Mouse (Mus musculus): ENCODE measurements around the gene Eif4g3. TPM values are rescaled to one million over a fixed set of nuclear protein-coding genes. Genes with fewer than 3 reads are reported as not detected.

Gene Eif4g3
- polyA plus RNA-seq, 1 experiment from 2014 or later = 27.7 TPM

DNA sequence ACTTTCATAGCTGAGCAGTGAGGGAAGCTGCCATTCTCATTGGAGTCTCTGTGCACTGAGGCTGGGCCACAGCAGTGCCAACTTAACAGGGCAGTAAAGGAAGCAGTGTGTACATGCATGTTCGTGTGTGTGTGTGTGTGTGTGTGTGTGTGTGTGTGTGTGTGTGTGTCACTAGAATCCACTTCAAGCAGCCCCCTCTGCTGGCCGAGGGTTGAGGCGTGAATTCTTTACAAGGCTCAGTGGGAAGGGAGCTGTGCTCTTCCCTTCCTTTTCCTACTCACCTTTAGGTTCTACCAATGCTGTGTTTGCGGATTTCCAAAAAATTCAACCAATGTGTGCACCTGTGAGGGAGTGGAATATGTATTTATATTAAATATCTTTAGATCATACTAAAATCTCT, 41.0 kb downstream of the Eif4g3 start:
- H3K4me1 ChIP-seq = peaks cover 6% of the 10 kb centered on the region; the same call in 1 of the 2 replicates
- no peak overlapping the region for H3K27ac ChIP-seq
- H3K36me3 ChIP-seq = peaks cover 11% of the 10 kb centered on the region; the same call in 1 of the 2 replicates
- no peak overlapping the region for H3K4me3 ChIP-seq (replicated peaks)
- no peak for ATAC-seq (ENCODE audit: insufficient read depth, low FRiP score, low read depth)
- 75% methylated on average over 4 of the region's 4 CpGs for WGBS
- H3K9ac ChIP-seq = no peak overlapping the region
- H3K9me3 ChIP-seq = no peaks in the 10 kb centered on the region
- no peaks in the 10 kb centered on the region for H3K27me3 ChIP-seq (replicated peaks)
- H3K4me2 ChIP-seq = no peak overlapping the region

- no peak for ATAC-seq (ENCODE audit: insufficient read depth, low FRiP score, low read depth)
- 88% methylated on average over 9 of the region's 9 CpGs for WGBS
- H3K36me3 ChIP-seq = peaks cover 11% of the 10 kb centered on the region; the same call in 1 of the 2 replicates
- H3K9ac ChIP-seq = no peak overlapping the region
- H3K27ac ChIP-seq = no peak overlapping the region
- H3K4me3 ChIP-seq (replicated peaks) = no peak overlapping the region
- no peaks in the 10 kb centered on the region for H3K9me3 ChIP-seq
- H3K4me1 ChIP-seq = peaks cover 6% of the 10 kb centered on the region; the same call in 1 of the 2 replicates
- H3K4me2 ChIP-seq = no peak overlapping the region
- H3K27me3 ChIP-seq (replicated peaks) = no peaks in the 10 kb centered on the region
These were observed 42.8 kb downstream of the Eif4g3 start for GRCm38 (mm10) chr4:138035435-138036120.

DNA sequence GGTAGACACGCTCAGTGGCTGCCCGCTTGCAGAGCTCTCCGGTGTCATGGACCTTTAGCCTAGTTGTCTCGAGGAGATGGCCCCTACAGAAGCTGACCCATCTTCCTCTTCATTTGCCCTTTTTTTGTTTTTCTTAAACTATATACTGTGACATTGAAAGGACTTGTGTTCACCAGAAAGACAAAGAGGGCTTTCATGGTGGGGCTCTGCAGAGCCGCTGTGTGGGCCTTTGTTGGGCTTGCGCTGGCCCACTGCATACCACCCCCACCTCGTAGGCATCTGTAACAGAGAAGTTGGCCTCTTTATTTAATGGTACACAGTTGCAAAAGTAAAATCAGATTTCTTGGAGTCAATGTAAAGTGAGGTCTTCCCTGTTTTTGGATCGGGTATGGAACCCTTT, 44.3 kb downstream of the Eif4g3 start:
- 79% methylated on average over 8 of the region's 8 CpGs for WGBS
- Histone ChIP-seq H3K9ac (no peak overlapping the region), H3K36me3 (peaks cover 8% of the 10 kb centered on the region; the same call in 1 of the 2 replicates), H3K4me1 (peaks cover 6% of the 10 kb centered on the region; the same call in 1 of the 2 replicates), H3K4me3 (replicated peaks) (no peak overlapping the region), H3K27me3 (replicated peaks) (no peaks in the 10 kb centered on the region), H3K9me3 (no peaks in the 10 kb centered on the region), H3K4me2 (no peak overlapping the region), H3K27ac (no peak overlapping the region)
- ATAC-seq (ENCODE audit: insufficient read depth, low FRiP score, low read depth) = no peak

- H3K4me3 ChIP-seq (replicated peaks) = no peak overlapping the region
- H3K27ac ChIP-seq = no peak overlapping the region
- H3K4me1 ChIP-seq = peaks cover 6% of the 10 kb centered on the region; the same call in 1 of the 2 replicates
- H3K9me3 ChIP-seq = no peaks in the 10 kb centered on the region
- peaks cover under 1% of the 10 kb centered on the region; the same call in 1 of the 2 replicates for H3K36me3 ChIP-seq
- no peak overlapping the region for H3K4me2 ChIP-seq
- H3K27me3 ChIP-seq (replicated peaks) = no peaks in the 10 kb centered on the region
- no peak for ATAC-seq (ENCODE audit: insufficient read depth, low FRiP score, low read depth)
- WGBS = 71% methylated on average over 1 of the region's 1 CpGs
- no peak overlapping the region for H3K9ac ChIP-seq
These were observed 45.1 kb downstream of the Eif4g3 start for GRCm38 (mm10) chr4:138037896-138038295.

GRCm38 (mm10) chr4:138038365-138039274, 45.8 kb downstream of the Eif4g3 start:
- ATAC-seq (ENCODE audit: insufficient read depth, low FRiP score, low read depth) = peak; percentile 39; the same call in 1 of the 2 replicates
- Histone ChIP-seq H3K4me1 (peaks cover 6% of the 10 kb centered on the region; the same call in 1 of the 2 replicates), H3K4me3 (replicated peaks) (no peak overlapping the region), H3K9ac (no peak overlapping the region), H3K36me3 (no peaks in the 10 kb centered on the region), H3K27ac (peak overlapping the region; percentile 31; the same call in 1 of the 2 replicates), H3K27me3 (replicated peaks) (no peaks in the 10 kb centered on the region), H3K4me2 (no peak overlapping the region), H3K9me3 (no peaks in the 10 kb centered on the region)
- WGBS = 51% methylated on average over 13 of the region's 13 CpGs

DNA sequence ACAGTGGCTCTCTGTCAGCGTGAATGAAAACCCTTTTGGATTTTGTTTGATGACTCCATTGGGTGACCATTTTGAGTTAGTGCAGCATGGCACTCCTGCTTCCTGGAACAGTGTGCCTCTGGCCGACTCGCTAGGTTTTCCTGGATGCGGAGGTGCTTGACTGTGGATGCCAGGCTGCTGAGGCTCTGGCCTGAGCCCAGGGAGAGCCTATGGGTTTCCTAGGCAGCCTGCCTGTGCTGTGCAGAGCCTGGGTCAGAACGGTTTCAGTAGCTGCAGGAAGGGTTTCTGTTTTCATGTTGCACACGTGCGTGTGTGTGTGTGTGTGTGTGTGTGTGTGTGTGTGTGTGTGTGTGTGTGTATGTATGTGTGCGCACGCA, 46.4 kb downstream of the Eif4g3 start:
- H3K27me3 ChIP-seq (replicated peaks) = no peaks in the 10 kb centered on the region
- H3K27ac ChIP-seq = no peak overlapping the region
- H3K4me3 ChIP-seq (replicated peaks) = no peak overlapping the region
- H3K9me3 ChIP-seq = no peaks in the 10 kb centered on the region
- no peak overlapping the region for H3K4me2 ChIP-seq
- H3K9ac ChIP-seq = no peak overlapping the region
- WGBS = 80% methylated on average over 9 of the region's 9 CpGs
- no peak for ATAC-seq (ENCODE audit: insufficient read depth, low FRiP score, low read depth)
- no peaks in the 10 kb centered on the region for H3K36me3 ChIP-seq
- peaks cover 6% of the 10 kb centered on the region; the same call in 1 of the 2 replicates for H3K4me1 ChIP-seq

DNA sequence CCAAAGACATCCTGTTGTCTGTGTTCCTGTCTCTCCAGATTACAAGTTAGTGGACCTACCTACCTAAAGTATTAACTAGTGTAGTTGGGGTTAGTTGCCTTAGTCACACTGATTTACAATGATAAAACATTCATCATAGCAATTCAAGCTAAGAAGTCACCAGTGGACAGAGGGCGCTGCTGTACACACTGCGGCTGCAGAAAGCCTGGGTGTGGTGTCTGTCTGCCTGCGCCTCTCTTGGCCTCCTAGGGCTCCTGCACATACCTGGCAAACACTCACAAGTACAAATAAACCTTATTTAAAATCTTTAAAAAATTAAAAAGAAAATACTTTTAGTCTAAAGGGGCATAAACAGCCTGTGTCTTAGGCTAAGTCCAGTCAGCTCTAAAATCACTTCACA, 47.8 kb downstream of the Eif4g3 start:
- H3K4me1 ChIP-seq = peaks cover 6% of the 10 kb centered on the region; the same call in 1 of the 2 replicates
- ATAC-seq (ENCODE audit: insufficient read depth, low FRiP score, low read depth) = no peak
- H3K9ac ChIP-seq = no peak overlapping the region
- 90% methylated on average over 3 of the region's 3 CpGs for WGBS
- no peaks in the 10 kb centered on the region for H3K9me3 ChIP-seq
- H3K27ac ChIP-seq = no peak overlapping the region
- H3K4me3 ChIP-seq (replicated peaks) = no peak overlapping the region
- H3K36me3 ChIP-seq = peaks cover 7% of the 10 kb centered on the region
- H3K27me3 ChIP-seq (replicated peaks) = no peaks in the 10 kb centered on the region
- H3K4me2 ChIP-seq = no peak overlapping the region

- WGBS = 77% methylated on average over 12 of the region's 12 CpGs
- Histone ChIP-seq H3K27me3 (replicated peaks) (no peaks in the 10 kb centered on the region), H3K4me2 (no peak overlapping the region), H3K36me3 (peaks cover 16% of the 10 kb centered on the region), H3K4me3 (replicated peaks) (no peak overlapping the region), H3K9ac (no peak overlapping the region), H3K4me1 (peaks cover 6% of the 10 kb centered on the region; the same call in 1 of the 2 replicates), H3K27ac (no peak overlapping the region), H3K9me3 (no peaks in the 10 kb centered on the region)
- no peak for ATAC-seq (ENCODE audit: insufficient read depth, low FRiP score, low read depth)
These were observed 48.9 kb downstream of the Eif4g3 start for GRCm38 (mm10) chr4:138041566-138042256.

DNA sequence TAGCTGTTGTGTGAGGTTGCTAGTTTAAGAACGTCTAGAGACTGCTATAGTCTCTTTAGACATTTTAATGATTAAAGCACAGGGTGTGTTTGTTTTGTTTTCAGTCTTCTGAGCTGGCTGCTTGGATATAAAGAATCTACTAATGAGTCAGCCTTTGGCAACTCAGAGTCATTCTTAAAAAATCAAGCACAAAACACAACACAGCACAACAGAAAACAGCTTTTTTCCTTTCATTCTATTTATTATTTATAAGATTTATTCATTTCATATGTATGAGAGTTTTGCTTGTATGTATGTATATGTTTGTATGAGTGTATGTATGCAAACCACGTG, 49.4 kb downstream of the Eif4g3 start:
- Histone ChIP-seq H3K36me3 (peaks cover 16% of the 10 kb centered on the region), H3K4me1 (peaks cover 6% of the 10 kb centered on the region; the same call in 1 of the 2 replicates), H3K4me3 (replicated peaks) (no peak overlapping the region), H3K9ac (no peak overlapping the region), H3K4me2 (no peak overlapping the region), H3K27me3 (replicated peaks) (no peaks in the 10 kb centered on the region), H3K9me3 (no peaks in the 10 kb centered on the region), H3K27ac (no peak overlapping the region)
- 61% methylated on average over 2 of the region's 2 CpGs for WGBS
- ATAC-seq (ENCODE audit: insufficient read depth, low FRiP score, low read depth) = no peak

- H3K9ac ChIP-seq = no peak overlapping the region
- no peak overlapping the region for H3K27ac ChIP-seq
- ATAC-seq (ENCODE audit: insufficient read depth, low FRiP score, low read depth) = no peak
- 90% methylated on average over 5 of the region's 5 CpGs for WGBS
- peaks cover 16% of the 10 kb centered on the region for H3K36me3 ChIP-seq
- peaks cover 6% of the 10 kb centered on the region; the same call in 1 of the 2 replicates for H3K4me1 ChIP-seq
- no peak overlapping the region for H3K4me3 ChIP-seq (replicated peaks)
- no peaks in the 10 kb centered on the region for H3K9me3 ChIP-seq
- H3K27me3 ChIP-seq (replicated peaks) = no peaks in the 10 kb centered on the region
- no peak overlapping the region for H3K4me2 ChIP-seq
These were observed 49.8 kb downstream of the Eif4g3 start for GRCm38 (mm10) chr4:138042625-138043024.

- peaks cover 16% of the 10 kb centered on the region for H3K36me3 ChIP-seq
- no peak overlapping the region for H3K9ac ChIP-seq
- H3K4me3 ChIP-seq (replicated peaks) = no peak overlapping the region
- ATAC-seq (ENCODE audit: insufficient read depth, low FRiP score, low read depth) = no peak
- H3K9me3 ChIP-seq = no peaks in the 10 kb centered on the region
- H3K27me3 ChIP-seq (replicated peaks) = no peaks in the 10 kb centered on the region
- no peak overlapping the region for H3K4me2 ChIP-seq
- no peak overlapping the region for H3K27ac ChIP-seq
- no peaks in the 10 kb centered on the region for H3K4me1 ChIP-seq
- 97% methylated on average over 16 of the region's 16 CpGs for WGBS
These were observed 52.1 kb downstream of the Eif4g3 start for GRCm38 (mm10) chr4:138044841-138045500.
